Mouse (Mus musculus) MEL (cell line): ENCODE data around the gene Pcdh19. TPM values are rescaled to one million over a fixed set of nuclear protein-coding genes. Genes with fewer than 3 reads are reported as not detected.

Experiments
- DNase-seq: peaks from one replicate; pipeline ENCODE4 v3.0.0; 2011; ENCODE audit warnings: low read depth, low spot score
- H3K27ac ChIP-seq: 2 replicates; pipeline ENCODE4 v1.5.1; 2012; ENCODE audit warnings: low read depth, mild to moderate bottlenecking, control low read depth, low read length, moderate library complexity; ENCODE audit not compliant: control insufficient read depth
- H3K27me3 ChIP-seq, 2 experiments: fragments of 150-350 bp in 1 of 2; sonication (generic) in 1 of 2; 2 replicates each; pipeline ENCODE4 v1.6.1; 2012; ENCODE audit warnings: low read length in 2 of 2, mild to moderate bottlenecking in 2 of 2, improper control_type of control experiment in 1 of 2, moderate library complexity in 1 of 2; ENCODE audit not compliant: insufficient read depth in 2 of 2, control insufficient read depth in 1 of 2
- H3K36me3 ChIP-seq, 2 experiments: 2 replicates each; pipeline ENCODE4 v1.6.1; 2012 to 2014; ENCODE audit warnings: low read length in 2 of 2, improper control_type of control experiment in 1 of 2, inconsistent platforms in 1 of 2, mild to moderate bottlenecking in 1 of 2; ENCODE audit not compliant: insufficient read depth in 2 of 2, control insufficient read depth in 1 of 2
- H3K4me1 ChIP-seq, 2 experiments: fragments of 150-350 bp in 1 of 2; sonication (generic) in 1 of 2; 2 replicates each; pipeline ENCODE4 v1.6.1; 2012; ENCODE audit warnings: low read length in 2 of 2, improper control_type of control experiment in 1 of 2, mild to moderate bottlenecking in 1 of 2; ENCODE audit not compliant: insufficient read depth in 2 of 2, control insufficient read depth in 1 of 2
- H3K4me3 ChIP-seq, 2 experiments: fragments of 150-350 bp in 1 of 2; sonication (generic) in 1 of 2; 2 replicates each; pipeline ENCODE4 v1.5.1; 2012; ENCODE audit warnings: low read depth in 2 of 2, low read length in 2 of 2, mild to moderate bottlenecking in 2 of 2, moderate library complexity in 2 of 2, control low read depth in 1 of 2, improper control_type of control experiment in 1 of 2; ENCODE audit not compliant: control insufficient read depth in 1 of 2, insufficient read depth in 1 of 2
- H3K79me2 ChIP-seq: 2 replicates; pipeline ENCODE4 v1.6.1; 2012; ENCODE audit warnings: mild to moderate bottlenecking, low read length, moderate library complexity; ENCODE audit not compliant: control insufficient read depth, poor library complexity, insufficient read depth
- H3K9ac ChIP-seq: 2 replicates; pipeline ENCODE4 v1.6.1; 2012; ENCODE audit warnings: low read depth, mild to moderate bottlenecking, control low read depth, low read length, moderate library complexity; ENCODE audit not compliant: control insufficient read depth, poor library complexity, severe bottlenecking
- H3K9me3 ChIP-seq: fragments of 150-350 bp; sonication (generic); replicated peaks from 2 replicates; pipeline ENCODE4 v1.6.1; 2012; ENCODE audit warnings: mild to moderate bottlenecking, low read length, improper control_type of control experiment, moderate library complexity; ENCODE audit not compliant: insufficient read depth
- CHD2 ChIP-seq: IDR thresholded peaks from 2 replicates; pipeline ENCODE4 v1.6.1; 2011; ENCODE audit warnings: low read length, improper control_type of control experiment
- ELF1 ChIP-seq: IDR thresholded peaks from 2 replicates; pipeline ENCODE4 v1.6.1; 2014; ENCODE audit warnings: low read depth, mild to moderate bottlenecking, inconsistent platforms, low read length, improper control_type of control experiment, moderate library complexity
- GABPA ChIP-seq: IDR thresholded peaks from 2 replicates; pipeline ENCODE4 v1.6.1; 2012; ENCODE audit warnings: low read depth, mild to moderate bottlenecking, inconsistent platforms, low read length, improper control_type of control experiment, moderate library complexity
- KAT2A ChIP-seq: conservative IDR thresholded peaks from 2 replicates; pipeline ENCODE4 v1.6.1; 2012; ENCODE audit warnings: low read depth, low read length, improper control_type of control experiment, inconsistent platforms
- MAFK ChIP-seq: IDR thresholded peaks from 2 replicates; pipeline ENCODE4 v1.6.1; 2011; ENCODE audit warnings: low read depth, mild to moderate bottlenecking, low read length, improper control_type of control experiment, borderline replicate concordance
- MAX ChIP-seq: IDR thresholded peaks from 2 replicates; pipeline ENCODE4 v1.6.1; 2011; ENCODE audit warnings: low read length, improper control_type of control experiment
- MEF2A ChIP-seq: IDR thresholded peaks from 2 replicates; pipeline ENCODE4 v1.6.1; 2014; ENCODE audit warnings: low read depth, mild to moderate bottlenecking, inconsistent platforms, low read length, improper control_type of control experiment; ENCODE audit not compliant: poor library complexity, insufficient replicate concordance, severe bottlenecking; ENCODE audit errors: extremely low read depth
- MYC ChIP-seq: IDR thresholded peaks from 2 replicates; pipeline ENCODE4 v1.6.1; 2011; ENCODE audit warnings: low read depth, mild to moderate bottlenecking, low read length, improper control_type of control experiment, moderate library complexity
- NELFE ChIP-seq: IDR thresholded peaks from 2 replicates; pipeline ENCODE4 v1.6.1; 2011; ENCODE audit warnings: low read depth, low read length, improper control_type of control experiment
- NRF1 ChIP-seq: IDR thresholded peaks from 2 replicates; pipeline ENCODE4 v1.6.1; 2014; ENCODE audit warnings: low read depth, mild to moderate bottlenecking, inconsistent platforms, low read length, improper control_type of control experiment, moderate library complexity; ENCODE audit not compliant: poor library complexity, insufficient read depth, severe bottlenecking
- POLR2AphosphoS5 ChIP-seq: IDR thresholded peaks from 2 replicates; pipeline ENCODE4 v1.6.1; 2012; ENCODE audit warnings: low read depth, borderline replicate concordance, mild to moderate bottlenecking, inconsistent platforms, low read length, moderate library complexity, mixed read lengths
- RCOR1 ChIP-seq: IDR thresholded peaks from 2 replicates; pipeline ENCODE4 v1.6.1; 2012; ENCODE audit warnings: low read depth, mild to moderate bottlenecking, inconsistent platforms, low read length, improper control_type of control experiment
- SMC3 ChIP-seq: IDR thresholded peaks from 2 replicates; pipeline ENCODE4 v1.6.1; 2011; ENCODE audit warnings: low read depth, low read length, improper control_type of control experiment
- TBP ChIP-seq: IDR thresholded peaks from 2 replicates; pipeline ENCODE4 v1.8.0; 2011; ENCODE audit warnings: low read depth, low read length, improper control_type of control experiment
- UBTF ChIP-seq: IDR thresholded peaks from 2 replicates; pipeline ENCODE4 v1.6.1; 2012; ENCODE audit warnings: low read depth, mild to moderate bottlenecking, inconsistent platforms, low read length, improper control_type of control experiment, moderate library complexity, borderline replicate concordance; ENCODE audit not compliant: insufficient read depth
- USF1 ChIP-seq: IDR thresholded peaks from 2 replicates; pipeline ENCODE4 v1.6.1; 2014; ENCODE audit warnings: low read depth, mild to moderate bottlenecking, inconsistent platforms, low read length, improper control_type of control experiment, moderate library complexity
- ZKSCAN1 ChIP-seq: IDR thresholded peaks from 2 replicates; pipeline ENCODE4 v1.6.1; 2012; ENCODE audit warnings: low read depth, mild to moderate bottlenecking, inconsistent platforms, low read length, improper control_type of control experiment, moderate library complexity
- ZMIZ1 ChIP-seq: IDR thresholded peaks from 2 replicates; pipeline ENCODE4 v1.6.1; 2012; ENCODE audit warnings: low read depth, mild to moderate bottlenecking, inconsistent platforms, low read length, improper control_type of control experiment, moderate library complexity
- ZNF384 ChIP-seq: IDR thresholded peaks from 2 replicates; pipeline ENCODE4 v1.6.1; 2012; ENCODE audit warnings: low read depth, mild to moderate bottlenecking, inconsistent platforms, low read length, improper control_type of control experiment
- polyA plus RNA-seq, 2 experiments: library from polyadenylated mRNA; stranded (reverse) in 1 of 2; unstranded in 1 of 2; fragments of >175 nt in 1 of 2; fragments of >200 nt in 1 of 2; gene quantifications; 2 replicates each; pipeline versions ENCODE4 v1.2.1 to v1.2.4; 2012; ENCODE audit warnings: low replicate concordance in 2 of 2, low read depth in 1 of 2; ENCODE audit not compliant: insufficient read length in 2 of 2, insufficient read depth in 1 of 2, missing spikeins in 1 of 2
- total RNA-seq: library from RNA; depleted of rRNA; stranded (reverse); fragments of 300-350 nt; gene quantifications from 2 replicates; pipeline ENCODE4 v1.2.3, GENCODE M21; 2012

Gene Pcdh19
- total and polyA plus RNA-seq, 3 experiments = 0.04 TPM; not detected in 2

GRCm38 (mm10) chrX:133691581-133692391, 3.0 kb upstream of the Pcdh19 start (continued):
- TF ChIP-seq UBTF (no peak), ZMIZ1 (peak; percentile 49; the same call in 1 of the 2 replicates), SMC3 (peak; percentile 88), RCOR1 (0 out of 2 replicates have a peak, but pooled peaks have one; percentile 9)

GRCm38 (mm10) chrX:133690822-133691221, 2.0 kb upstream of the Pcdh19 start:
- Histone ChIP-seq H3K9ac (peak overlapping the region; percentile 67), H3K27ac (peak overlapping the region; percentile 78), H3K4me1 (0 out of 4 replicates have a peak, but pooled peaks cover 0 to 2% of the 10 kb centered on the region in 2 experiments), H3K36me3 (peaks cover 0 to 2% of the 10 kb centered on the region in 2 experiments; a peak in 1 of 4 replicates), H3K79me2 (no peaks in the 10 kb centered on the region; the same call in 1 of the 2 replicates), H3K9me3 (no peaks in the 10 kb centered on the region), H3K4me3 (peak overlapping the region; percentile 75 to 85), H3K27me3 (no peaks in the 10 kb centered on the region)
- peak; percentile 86 for TF ChIP-seq ZNF384
- TF ChIP-seq TBP = no peak
- DNase-seq = no peak

GRCm38 (mm10) chrX:133689576-133690250, 926 bp upstream of the Pcdh19 start:
- Histone ChIP-seq H3K79me2 (no peaks in the 10 kb centered on the region; the same call in 1 of the 2 replicates), H3K36me3 (peaks cover 0 to 2% of the 10 kb centered on the region in 2 experiments; a peak in 1 of 4 replicates), H3K9ac (no peak overlapping the region), H3K4me1 (0 out of 4 replicates have a peak, but pooled peaks cover 0 to 2% of the 10 kb centered on the region in 2 experiments), H3K9me3 (no peaks in the 10 kb centered on the region), H3K27ac (no peak overlapping the region), H3K4me3 (no peak overlapping the region), H3K27me3 (no peaks in the 10 kb centered on the region)
- no peak for DNase-seq
- no peak for TF ChIP-seq USF1
- TF ChIP-seq NRF1 = no peak
- no peak for TF ChIP-seq ZKSCAN1
- TF ChIP-seq MEF2A = no peak
- no peak for TF ChIP-seq MAFK
- TF ChIP-seq ZNF384 = no peak
- TF ChIP-seq NELFE = no peak
- no peak for TF ChIP-seq POLR2AphosphoS5
- no peak for TF ChIP-seq GABPA
- TF ChIP-seq KAT2A = no peak
- TF ChIP-seq CHD2 = no peak
- no peak for TF ChIP-seq MAX
- TF ChIP-seq MYC = no peak
- TF ChIP-seq ELF1 = no peak
